Mouse (Mus musculus) natural killer cell, adult 2 months (primary cell): ENCODE results near the gene Gp9.

ENCODE experiments used
- DNase-seq, 2 experiments: peaks; one replicate each; pipeline ENCODE4 v3.0.0; 2022; ENCODE audit warnings: low spot score in 2 of 2

Gp9 gene

DNA sequence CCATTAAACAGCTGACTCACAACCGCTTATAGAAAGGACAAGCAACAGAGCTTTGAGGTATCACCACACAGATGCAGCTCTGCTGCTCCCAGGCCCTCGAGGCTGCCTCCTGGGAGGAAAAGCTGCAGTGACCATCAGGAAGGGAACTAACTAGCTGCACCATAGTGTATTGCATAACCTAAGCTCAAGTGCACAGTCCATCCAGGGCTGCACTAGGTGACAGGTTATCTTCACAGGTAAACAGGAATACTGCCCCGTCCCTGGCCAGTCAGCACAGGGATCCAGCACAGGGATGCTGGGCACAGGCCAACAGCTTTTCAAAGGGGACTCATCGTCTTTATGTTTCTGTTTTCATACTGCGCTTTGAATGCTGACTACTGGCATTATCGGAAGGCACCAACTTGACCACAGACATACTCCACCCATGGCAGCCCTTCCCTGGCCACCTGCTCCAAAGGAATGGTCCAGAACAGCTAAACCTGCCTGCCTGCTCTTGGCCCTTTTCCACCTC, 31.8 kb downstream of the Gp9 start:
- DNase-seq: no peak

DNA sequence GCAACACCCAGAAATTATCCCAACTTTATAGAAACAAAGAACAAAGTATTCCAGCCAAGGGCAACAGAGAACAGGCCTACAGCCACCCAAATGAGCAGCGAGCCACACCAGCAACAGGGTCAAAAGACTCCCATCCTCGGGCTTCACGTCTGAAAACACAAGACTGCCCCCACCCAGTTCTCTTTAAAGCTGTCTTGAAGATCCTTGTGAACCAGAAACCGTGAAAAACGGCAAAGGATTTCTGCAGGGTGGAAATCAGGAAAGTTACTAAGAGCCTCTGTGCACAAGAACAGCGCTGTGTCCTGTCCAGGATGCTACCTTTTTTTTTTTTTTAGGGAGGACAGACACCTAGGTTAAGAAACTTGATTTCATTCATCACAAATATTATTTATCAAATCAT, 32.4 kb downstream of the Gp9 start:
- peak in 1 of 2 experiments; percentile 17 for DNase-seq

DNA sequence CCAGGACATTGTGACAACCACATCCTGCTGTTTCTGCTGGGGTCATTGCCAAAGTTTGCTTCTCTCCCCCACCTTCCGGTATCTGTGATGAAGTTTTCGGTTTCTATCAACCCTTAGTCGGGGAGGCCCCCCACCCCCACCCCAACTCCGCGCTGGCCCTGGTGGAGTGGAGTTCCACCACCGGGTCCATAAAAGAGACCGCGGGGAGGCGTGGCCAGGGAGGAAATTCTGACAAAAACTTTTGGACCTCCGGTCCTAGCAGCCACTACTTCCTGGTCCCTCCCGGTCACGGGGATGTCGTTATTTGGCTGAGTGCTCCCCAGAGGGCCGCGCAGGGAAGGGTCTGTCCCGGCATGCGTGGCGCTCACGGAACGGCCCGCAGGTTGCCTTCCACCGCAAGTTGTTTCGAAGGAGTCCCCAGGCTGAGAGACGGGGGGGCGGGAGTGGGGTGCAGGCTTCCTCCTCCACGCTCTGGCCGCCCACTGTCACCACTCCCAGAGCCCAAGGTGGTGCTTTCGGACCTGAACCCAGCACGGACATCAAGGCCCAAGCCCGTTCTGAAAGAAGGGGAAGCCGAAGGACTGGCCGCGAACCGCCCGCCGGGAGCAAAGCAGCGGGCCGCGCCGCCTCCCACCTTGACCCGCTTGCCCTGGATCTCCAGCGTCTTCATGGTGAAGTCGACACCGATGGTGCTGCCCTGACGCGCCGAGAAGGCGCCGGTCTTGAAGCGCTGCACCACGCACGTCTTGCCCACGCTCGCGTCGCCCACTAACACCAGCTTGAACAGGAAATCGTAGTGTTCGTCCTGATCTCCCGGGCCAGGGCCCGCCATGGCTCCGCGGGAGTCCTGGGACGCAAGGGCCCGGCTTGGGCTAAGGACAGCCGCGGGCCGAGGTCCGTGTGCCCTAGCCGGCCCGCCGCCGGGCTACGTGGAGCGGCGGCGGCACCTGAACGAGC, 33.1 kb downstream of the Gp9 start:
- DNase-seq: peak; percentile 63 to 65

DNA sequence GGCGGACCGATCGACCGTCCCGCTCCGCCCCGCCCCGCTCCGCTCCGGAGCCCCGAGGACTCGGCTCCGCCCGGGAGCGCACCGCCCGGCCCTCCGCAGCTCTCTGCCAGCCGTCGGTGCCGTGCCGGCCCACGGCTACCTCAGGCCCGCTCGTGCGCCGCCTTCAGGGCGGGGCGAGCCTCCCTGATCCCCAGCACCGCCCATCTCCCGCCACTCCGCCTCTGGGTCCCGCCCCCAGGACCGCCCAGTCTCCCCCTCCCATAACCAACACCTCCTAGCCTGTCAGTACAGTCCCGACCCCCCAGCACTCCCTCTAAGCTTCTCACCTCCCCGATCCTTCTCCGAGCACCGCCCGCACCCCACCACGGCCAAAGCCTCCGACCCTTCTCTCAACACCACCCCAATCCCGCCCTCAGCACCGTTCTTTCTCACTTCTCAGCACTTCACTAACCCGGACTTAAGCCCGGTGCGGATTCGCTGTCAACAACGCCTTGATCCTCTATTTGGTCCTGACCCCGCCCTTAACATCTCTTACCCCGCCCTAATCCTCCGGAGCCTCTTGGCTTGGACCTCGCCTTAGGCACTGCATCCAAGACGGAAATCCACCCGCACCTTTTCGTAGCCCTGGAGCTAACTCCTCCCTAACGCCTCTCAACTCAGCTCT, 33.9 kb downstream of the Gp9 start, which contains the start of gene Rab43:
TSS of gene Rab43 (minus strand) at position 490 of the 664 bp plus-strand sequence.
- DNase-seq: peak; percentile 79 to 85

DNA sequence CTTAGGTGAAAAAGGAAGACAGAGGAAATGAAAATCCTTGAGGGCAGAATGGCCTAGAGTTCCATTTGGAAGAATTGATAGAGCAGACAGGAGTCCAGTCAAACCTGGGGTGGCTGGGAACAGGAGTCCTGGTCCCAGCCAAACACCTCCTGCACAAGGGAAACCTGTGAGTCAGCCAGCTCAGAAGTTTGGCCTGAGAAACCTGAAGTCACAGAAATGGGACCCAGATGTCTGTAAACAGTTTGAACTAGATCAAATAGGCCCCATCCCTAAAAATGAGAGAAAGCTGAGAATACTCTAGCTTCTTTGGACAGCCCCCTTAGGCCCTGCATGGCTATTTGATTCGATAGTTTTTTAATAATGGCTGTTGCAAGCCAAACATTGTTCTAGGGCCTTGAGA, 34.8 kb downstream of the Gp9 start:
- no peak for DNase-seq

DNA sequence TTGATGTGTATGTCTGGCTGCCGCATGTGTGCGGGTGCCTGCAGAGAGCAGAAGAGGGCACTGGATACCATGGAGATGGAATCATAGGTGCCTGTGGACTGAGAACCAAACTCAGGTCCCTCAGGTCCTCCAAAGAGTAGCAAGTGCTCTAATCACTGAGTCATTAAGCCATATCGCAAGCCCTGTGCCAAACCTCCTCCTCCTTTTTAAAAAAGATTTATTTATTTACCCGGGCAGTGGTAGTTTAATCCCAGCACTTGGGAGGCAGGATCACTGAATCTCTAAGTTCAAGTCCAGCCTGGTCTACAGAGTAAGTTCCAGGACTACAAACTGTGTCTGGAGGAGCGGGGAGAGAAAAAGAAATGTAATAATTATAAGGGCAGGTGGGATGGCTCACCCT, 36.6 kb downstream of the Gp9 start:
- DNase-seq: no peak

DNA sequence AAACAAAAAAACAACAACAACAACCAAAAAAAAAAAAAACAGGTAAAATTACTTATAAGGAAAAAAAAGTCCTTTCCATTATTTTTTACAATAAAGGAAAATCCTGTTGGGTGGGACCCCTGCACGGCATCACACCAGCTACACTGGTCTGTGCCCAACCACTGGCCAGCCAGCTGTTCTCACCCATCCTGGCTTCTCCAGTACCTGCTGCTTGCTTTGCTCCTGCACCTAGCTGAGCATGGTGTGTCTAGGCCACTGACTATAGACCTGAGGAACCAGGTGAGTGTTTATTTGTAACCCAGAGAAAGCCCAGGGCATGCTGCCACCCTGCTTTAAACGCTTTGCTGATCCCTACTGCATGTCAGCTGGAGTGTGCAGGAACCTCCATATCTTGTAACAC, 42.5 kb downstream of the Gp9 start:
- DNase-seq: no peak
